Mouse (Mus musculus) 416B (cell line): ENCODE results near the gene Cyp2b19.
"Not testable (repeated sequence)": the region's sequence is repeated elsewhere in the genome, so short reads cannot be mapped to it uniquely, and the experiment has no call there.

Experiments used
- DNase-seq: peaks from one replicate; pipeline ENCODE4 v3.0.0; 2011; ENCODE audit warnings: low read depth

The Cyp2b19 gene

GRCm38 (mm10) chr7:26756842-26757241, at the start of gene Cyp2b19:
Gene Cyp2b19, plus strand, starts transcription at chr7:26757142.
- DNase-seq, result no peak

GRCm38 (mm10) chr7:26711061-26711460, 45.9 kb upstream of the Cyp2b19 start:
- no peak for DNase-seq

- peak; percentile 4 for DNase-seq
Observed at GRCm38 (mm10) chr7:26738940-26739339, 18.0 kb upstream of the Cyp2b19 start.

GRCm38 (mm10) chr7:26743948-26744347, 13.0 kb upstream of the Cyp2b19 start:
- DNase-seq, result no peak

GRCm38 (mm10) chr7:26745486-26745885, 11.5 kb upstream of the Cyp2b19 start:
- no peak for DNase-seq

- peak; percentile 28 for DNase-seq
Observed at GRCm38 (mm10) chr7:26767084-26767483, 10.1 kb downstream of the Cyp2b19 start.

GRCm38 (mm10) chr7:26769881-26770470, 13.0 kb downstream of the Cyp2b19 start:
- no peak for DNase-seq

- no peak for DNase-seq
Observed at GRCm38 (mm10) chr7:26772866-26773586, 16.1 kb downstream of the Cyp2b19 start.

GRCm38 (mm10) chr7:26775866-26776265, 18.9 kb downstream of the Cyp2b19 start:
- peak; percentile 43 for DNase-seq

- DNase-seq, result peak; percentile 17
Observed at GRCm38 (mm10) chr7:26777806-26778205, 20.9 kb downstream of the Cyp2b19 start.

- DNase-seq, result peak; percentile 72
Observed at GRCm38 (mm10) chr7:26778474-26778873, 21.5 kb downstream of the Cyp2b19 start.

- peak; percentile 21 for DNase-seq
Observed at GRCm38 (mm10) chr7:26779799-26780416, 23.0 kb downstream of the Cyp2b19 start.

- no peak for DNase-seq
Observed at GRCm38 (mm10) chr7:26780510-26780909, 23.6 kb downstream of the Cyp2b19 start.

GRCm38 (mm10) chr7:26780998-26781766, 24.2 kb downstream of the Cyp2b19 start:
- DNase-seq, result no peak

- DNase-seq, result no peak
Observed at GRCm38 (mm10) chr7:26781767-26782131, 24.8 kb downstream of the Cyp2b19 start.

- DNase-seq, result no peak
Observed at GRCm38 (mm10) chr7:26783163-26783562, 26.2 kb downstream of the Cyp2b19 start.

GRCm38 (mm10) chr7:26786013-26786412, 29.1 kb downstream of the Cyp2b19 start:
- DNase-seq, result not testable (repeated sequence)

GRCm38 (mm10) chr7:26789984-26790383, 33.0 kb downstream of the Cyp2b19 start:
- no peak for DNase-seq

- DNase-seq, result peak; percentile 69
Observed at GRCm38 (mm10) chr7:26800104-26800503, 43.2 kb downstream of the Cyp2b19 start.

GRCm38 (mm10) chr7:26800996-26801395, 44.1 kb downstream of the Cyp2b19 start:
- no peak for DNase-seq

- DNase-seq, result no peak
Observed at GRCm38 (mm10) chr7:26808592-26808991, 51.6 kb downstream of the Cyp2b19 start, which contains the start of gene Cyp2g1. Gene Cyp2g1, plus strand, starts transcription at chr7:26808892.
